ENCODE assay signal across 16 mouse cellular contexts in the genomic region with DNA sequence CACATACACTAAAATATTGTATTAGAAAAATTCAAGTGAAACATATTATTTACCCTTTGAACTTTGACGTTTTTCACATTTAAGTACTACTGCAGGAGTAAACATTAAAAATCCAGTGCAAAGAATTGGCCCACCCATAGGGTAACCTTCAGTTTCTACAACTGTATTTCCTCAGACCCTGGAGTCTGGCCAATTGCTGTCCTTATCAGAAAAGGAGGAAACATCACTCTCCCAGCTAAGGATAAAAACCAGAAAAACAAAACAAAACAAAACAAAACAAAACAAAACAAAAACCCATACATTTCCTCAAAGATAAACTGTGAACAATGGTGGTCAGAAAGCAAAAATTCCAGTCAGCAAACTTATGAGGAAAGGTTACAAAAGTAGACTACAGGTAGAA. TPM values are rescaled to one million over a fixed set of nuclear protein-coding genes. Genes with fewer than 3 reads are reported as not detected.
DNase-seq lines count a peak whose midpoint lies in the region; ATAC-seq and TF ChIP-seq lines count a peak whose summit lies in the region.
"Had no signal": no experiment of that assay in that cellular context is flagged by ENCODE, and none has a peak within 500 bp of the region (broad histone marks: within the 10 kb centered on the region; RNA-seq: fewer than 3 reads in every experiment).

No protein-coding gene starts in this region.

- H3K36me3 ChIP-seq in kidney, postnatal 0 days (ENCODE audit: insufficient read depth, low read length), result peaks cover 25% of the 10 kb centered on the region; the same call in 1 of the 2 replicates
- peaks cover 96% of the 10 kb centered on the region for H3K36me3 ChIP-seq in megakaryocyte, embryonic 14.5 days (replicated peaks; ENCODE audit: low read length)
- H3K36me3 ChIP-seq in heart, embryonic 14.5 days (ENCODE audit: control insufficient read depth, insufficient read depth, low read length), result peaks cover 56% of the 10 kb centered on the region

- 63% methylated on average over 1 of the region's 1 CpGs for WGBS in kidney, postnatal 0 days
- 52% methylated on average over 1 of the region's 1 CpGs for WGBS in heart, embryonic 14.5 days

- H3K4me3 ChIP-seq in kidney, postnatal 0 days (replicated peaks; ENCODE audit: low read depth, low read length), result no peak overlapping the region
- peak overlapping the region; percentile 44 for H3K4me3 ChIP-seq in megakaryocyte, embryonic 14.5 days (replicated peaks)
- H3K4me3 ChIP-seq in heart, embryonic 14.5 days (ENCODE audit: control insufficient read depth in 1 of 2, insufficient read depth in 1 of 2, low read depth in 1 of 2, low read length in 2 of 2), result no peak overlapping the region
- H3K4me3 ChIP-seq: hindbrain, embryonic 12.5 days; lung, embryonic 15.5 days; midbrain, embryonic 12.5 days; myocyte had no signal

- H3K27ac ChIP-seq in kidney, postnatal 0 days, result 0 out of 2 replicates have a peak overlapping the region, but pooled peaks have one; percentile 13
- peak overlapping the region; percentile 75 to 76 for H3K27ac ChIP-seq in heart, embryonic 14.5 days (replicated peaks in 1 of 2; ENCODE audit: control insufficient read depth in 1 of 2, insufficient read depth in 1 of 2, low read depth in 2 of 2, low read length in 2 of 2)
- H3K27ac ChIP-seq: hindbrain, embryonic 12.5 days; midbrain, embryonic 12.5 days had no signal

- no peak for ATAC-seq in kidney, postnatal 0 days (replicated peaks; ENCODE audit: low FRiP score, low read depth)
- ATAC-seq in megakaryocyte, adult 5-6 weeks (ENCODE audit: poor library complexity, severe bottlenecking), result no peak
- ATAC-seq in heart, embryonic 14.5 days (ENCODE audit: insufficient number of reproducible peaks, insufficient read depth, low FRiP score, low read depth), result no peak
- ATAC-seq: CD4-positive, CD25-positive, alpha-beta regulatory T cell, adult 4 months had no signal

- H3K27me3 ChIP-seq in kidney, postnatal 0 days (ENCODE audit: insufficient read depth, low read length), result no peaks in the 10 kb centered on the region
- H3K27me3 ChIP-seq in megakaryocyte, embryonic 14.5 days (replicated peaks), result no peaks in the 10 kb centered on the region
- no peaks in the 10 kb centered on the region for H3K27me3 ChIP-seq in heart, embryonic 14.5 days (ENCODE audit: control insufficient read depth, insufficient read depth, low read length)
- H3K27me3 ChIP-seq: hindbrain, embryonic 12.5 days; lung, embryonic 15.5 days; midbrain, embryonic 12.5 days had no signal

- peak; percentile 11 for DNase-seq in kidney, postnatal 0 days (ENCODE audit: low spot score)
- DNase-seq in kidney, adult 18-20 months, result no peak
- DNase-seq in cerebellum, adult 18-20 months, result no peak
- no peak for DNase-seq in urinary bladder, adult 18-20 months (ENCODE audit: low spot score in 2 of 2)
- DNase-seq: cerebellum, adult 11 months; cerebellum, postnatal 36 days; gastrocnemius, postnatal 14 days; retina, postnatal 1 day had no signal

- TF ChIP-seq CTCF in kidney, postnatal 0 days (IDR thresholded peaks at IDR 0.05; ENCODE audit: low read depth), result no peak

- no peaks in the 10 kb centered on the region for H3K9me3 ChIP-seq in kidney, postnatal 0 days (replicated peaks; ENCODE audit: low read length)
- no peaks in the 10 kb centered on the region for H3K9me3 ChIP-seq in megakaryocyte, embryonic 14.5 days
- H3K9me3 ChIP-seq in heart, embryonic 14.5 days (ENCODE audit: control insufficient read depth, low read length), result no peaks in the 10 kb centered on the region
- H3K9me3 ChIP-seq: hindbrain, embryonic 12.5 days; lung, embryonic 15.5 days; midbrain, embryonic 12.5 days had no signal

- H3K4me1 ChIP-seq in kidney, postnatal 0 days (replicated peaks; ENCODE audit: insufficient read depth, low read length), result no peaks in the 10 kb centered on the region
- H3K4me1 ChIP-seq in megakaryocyte, embryonic 14.5 days, result peaks cover 42% of the 10 kb centered on the region
- H3K4me1 ChIP-seq in heart, embryonic 14.5 days (ENCODE audit: control insufficient read depth in 2 of 2, insufficient read depth in 2 of 2, low read length in 2 of 2), result peaks cover 8 to 17% of the 10 kb centered on the region in 2 experiments
- H3K4me1 ChIP-seq: hindbrain, embryonic 12.5 days; lung, embryonic 15.5 days; midbrain, embryonic 12.5 days had no signal

- no peak overlapping the region for H3K9ac ChIP-seq in kidney, postnatal 0 days (ENCODE audit: low read depth, low read length)
- H3K9ac ChIP-seq in heart, embryonic 14.5 days (ENCODE audit: low read length), result no peak overlapping the region
- H3K9ac ChIP-seq: hindbrain, embryonic 12.5 days; lung, embryonic 15.5 days; midbrain, embryonic 12.5 days had no signal

- H3K4me2 ChIP-seq in kidney, postnatal 0 days (ENCODE audit: low read length), result no peak overlapping the region
- H3K4me2 ChIP-seq in heart, embryonic 14.5 days (ENCODE audit: low read length), result no peak overlapping the region
- H3K4me2 ChIP-seq: hindbrain, embryonic 12.5 days; lung, embryonic 15.5 days; midbrain, embryonic 12.5 days had no signal

RNA-seq across cellular contexts. Expression of a gene that starts 14.9 kb away (rescaled TPM):
- 49.4 and 50.2 TPM in 2 replicates for polyA plus RNA-seq in kidney, postnatal 0 days (2015; fragmentation: Nextera tagmentation; extraction: Ambion mirVana)
- polyA plus RNA-seq in megakaryocyte, embryonic 14.5 days (2012; ENCODE audit: insufficient read depth, low replicate concordance), result 13.6 TPM in 1 of 2 replicates, not detected in the other
- total RNA-seq in megakaryocyte, adult 5-6 weeks (2015), result 27.9 and 36.1 TPM in 2 replicates
- 22.4 and 23.9 TPM in 2 replicates for total RNA-seq in megakaryocyte, adult 5-6 weeks (2017)
- 26.1 and 27.8 TPM in 2 replicates for polyA plus RNA-seq in heart, embryonic 14.5 days (2014; fragmentation: Nextera tagmentation; extraction: Ambion mirVana)
